Mouse (Mus musculus) B cell, adult 2 months (primary cell): Measurements from ENCODE around the gene Gcn1l1.
"Not testable (repeated sequence)": the region's sequence is repeated elsewhere in the genome, so short reads cannot be mapped to it uniquely, and the experiment has no call there.

ENCODE experiments used
- DNase-seq, 2 experiments: peaks; one replicate each; pipeline ENCODE4 v3.0.0; 2022

Gene Gcn1l1

DNA sequence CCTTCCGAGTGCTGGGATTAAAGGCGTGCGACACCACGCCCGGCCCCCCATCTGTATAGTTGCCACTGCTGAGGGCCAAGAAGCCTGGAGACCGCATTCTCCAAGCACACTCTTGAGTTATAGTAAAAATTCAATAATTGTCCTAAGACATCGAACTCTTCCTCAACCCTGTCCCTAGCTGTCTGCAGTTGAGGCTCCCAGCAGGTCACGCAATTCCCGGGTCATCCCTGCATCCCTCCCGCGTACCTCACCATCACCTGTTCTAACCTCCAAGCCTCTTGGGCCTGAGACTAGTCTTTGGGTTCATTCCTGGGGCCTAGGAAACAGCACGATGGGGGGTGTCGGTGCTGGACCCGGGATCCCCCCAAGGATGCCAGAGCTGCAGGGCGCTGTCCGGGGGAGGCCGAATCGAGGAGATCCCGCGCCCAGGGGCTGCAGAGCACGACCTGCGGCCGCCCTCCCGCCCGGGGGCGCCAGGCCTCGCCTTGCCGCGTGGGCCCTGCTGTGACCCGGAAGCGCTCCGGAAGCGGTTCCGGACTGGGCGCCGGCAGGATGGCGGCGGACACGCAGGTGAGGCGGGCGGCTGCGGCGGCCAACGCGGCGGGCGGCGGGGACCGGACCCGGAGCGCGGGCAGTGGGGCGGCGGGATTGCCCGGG, at the start of gene Gcn1l1:
Gene Gcn1l1, plus strand, starts transcription at position 518 of the 657 bp plus-strand sequence.
- DNase-seq: peak; percentile 77 to 84

- DNase-seq: peak; percentile 81 to 84
These were observed 48.8 kb upstream of the Gcn1l1 start for GRCm38 (mm10) chr5:115516081-115516907.

- no peak for DNase-seq
These were observed 48.1 kb upstream of the Gcn1l1 start for GRCm38 (mm10) chr5:115516908-115517307.

- peak; percentile 23 to 27 for DNase-seq
These were observed 47.6 kb upstream of the Gcn1l1 start for GRCm38 (mm10) chr5:115517501-115517900.

- not testable (repeated sequence) for DNase-seq
These were observed 46.8 kb upstream of the Gcn1l1 start for GRCm38 (mm10) chr5:115518214-115518613.

GRCm38 (mm10) chr5:115520325-115520869, 44.7 kb upstream of the Gcn1l1 start:
- no peak for DNase-seq

DNA sequence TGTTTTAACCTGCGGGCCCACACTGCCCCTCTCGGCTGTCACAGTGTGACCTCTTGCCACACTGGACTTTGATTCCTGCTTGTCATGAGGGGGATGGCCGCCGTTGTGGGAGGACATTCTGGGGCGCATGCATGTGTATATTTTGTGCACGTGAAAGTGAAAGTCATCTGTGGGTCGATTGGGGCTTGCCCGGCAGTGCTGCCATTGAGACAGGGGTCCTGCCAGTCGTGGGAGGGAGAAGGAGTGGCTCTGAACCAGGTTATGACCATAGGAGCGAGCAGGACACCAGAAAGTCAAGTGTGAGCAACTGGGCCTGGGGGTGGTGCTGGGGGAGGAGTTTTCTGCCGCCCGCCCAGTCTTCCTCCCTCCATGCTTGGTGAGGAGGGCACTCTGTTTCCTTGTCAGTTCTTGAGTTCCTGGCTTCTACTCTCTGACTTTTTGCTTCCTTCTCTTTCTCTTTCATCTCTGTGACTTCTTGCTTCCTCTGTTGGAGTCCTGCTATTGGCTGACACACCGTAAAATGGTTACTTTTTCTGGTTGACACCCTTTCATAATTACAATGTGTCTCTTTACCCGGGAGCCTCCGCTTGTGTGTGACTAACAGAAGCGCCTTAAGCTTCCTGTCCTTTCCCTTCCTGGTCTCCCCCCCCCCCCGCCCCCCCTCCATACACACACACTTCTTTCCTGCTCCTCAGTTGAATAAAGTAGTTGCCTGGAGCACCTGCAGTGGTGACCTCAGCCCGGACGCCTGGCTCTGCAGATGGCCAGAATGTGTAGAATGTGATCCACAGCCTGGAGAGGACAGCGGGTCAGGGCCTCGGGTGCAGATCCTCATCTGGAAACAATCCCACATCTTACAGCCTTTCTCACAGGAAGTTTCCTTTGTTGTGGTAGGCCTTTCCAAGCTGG, 43.2 kb upstream of the Gcn1l1 start:
- DNase-seq: peak; percentile 63 to 64

GRCm38 (mm10) chr5:115522531-115522930, 42.5 kb upstream of the Gcn1l1 start:
- no peak for DNase-seq

DNA sequence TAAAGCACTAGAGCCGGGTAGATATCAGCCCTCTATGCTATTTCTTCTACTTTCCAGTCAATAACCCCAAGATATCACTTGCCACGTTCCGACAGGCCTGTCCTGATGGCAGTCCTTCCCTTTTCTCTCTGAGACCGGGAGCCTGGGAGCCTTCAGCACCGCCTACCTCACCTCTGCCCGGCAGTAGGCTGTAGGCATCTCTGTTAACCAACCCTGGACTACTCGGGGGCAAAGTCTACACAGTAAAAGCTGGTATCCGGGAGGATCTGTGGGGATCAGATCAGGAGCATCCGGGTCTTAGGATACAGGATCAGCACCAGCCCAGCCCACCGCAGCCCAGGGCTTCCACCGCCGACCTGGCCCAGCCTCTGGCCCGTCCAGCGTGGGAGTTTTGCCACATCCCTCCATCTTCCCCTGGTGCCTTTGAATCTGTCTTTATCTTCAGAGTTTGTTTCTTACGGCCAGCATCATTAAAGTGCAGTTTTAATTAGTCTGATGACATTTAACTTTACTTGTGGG, 42.0 kb upstream of the Gcn1l1 start:
- DNase-seq: no peak

- DNase-seq: no peak
These were observed 41.1 kb upstream of the Gcn1l1 start for GRCm38 (mm10) chr5:115523971-115524370.

GRCm38 (mm10) chr5:115524471-115524870, 40.6 kb upstream of the Gcn1l1 start:
- DNase-seq: no peak

- no peak for DNase-seq
These were observed 39.6 kb upstream of the Gcn1l1 start for GRCm38 (mm10) chr5:115525416-115525815.

DNA sequence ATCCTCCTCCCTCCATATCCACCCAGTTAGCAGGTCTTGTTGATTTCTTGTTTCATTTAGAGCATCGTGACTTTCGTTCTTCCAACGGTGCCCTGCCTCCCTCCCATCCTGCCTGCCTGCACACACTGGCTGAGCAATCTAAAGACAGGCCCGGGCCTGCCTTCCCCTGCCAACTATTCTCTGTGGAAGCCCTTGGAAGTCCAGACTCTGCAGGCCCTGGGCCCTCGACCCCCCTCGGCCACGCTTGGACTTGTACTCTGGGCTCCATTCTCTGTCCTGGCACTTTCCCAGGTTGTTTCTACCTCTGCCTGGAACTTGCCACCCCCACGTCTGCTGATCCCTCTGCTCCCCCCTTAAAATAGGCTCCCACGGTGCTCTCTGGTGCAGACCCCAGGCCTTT, 39.1 kb upstream of the Gcn1l1 start:
- DNase-seq: no peak

DNA sequence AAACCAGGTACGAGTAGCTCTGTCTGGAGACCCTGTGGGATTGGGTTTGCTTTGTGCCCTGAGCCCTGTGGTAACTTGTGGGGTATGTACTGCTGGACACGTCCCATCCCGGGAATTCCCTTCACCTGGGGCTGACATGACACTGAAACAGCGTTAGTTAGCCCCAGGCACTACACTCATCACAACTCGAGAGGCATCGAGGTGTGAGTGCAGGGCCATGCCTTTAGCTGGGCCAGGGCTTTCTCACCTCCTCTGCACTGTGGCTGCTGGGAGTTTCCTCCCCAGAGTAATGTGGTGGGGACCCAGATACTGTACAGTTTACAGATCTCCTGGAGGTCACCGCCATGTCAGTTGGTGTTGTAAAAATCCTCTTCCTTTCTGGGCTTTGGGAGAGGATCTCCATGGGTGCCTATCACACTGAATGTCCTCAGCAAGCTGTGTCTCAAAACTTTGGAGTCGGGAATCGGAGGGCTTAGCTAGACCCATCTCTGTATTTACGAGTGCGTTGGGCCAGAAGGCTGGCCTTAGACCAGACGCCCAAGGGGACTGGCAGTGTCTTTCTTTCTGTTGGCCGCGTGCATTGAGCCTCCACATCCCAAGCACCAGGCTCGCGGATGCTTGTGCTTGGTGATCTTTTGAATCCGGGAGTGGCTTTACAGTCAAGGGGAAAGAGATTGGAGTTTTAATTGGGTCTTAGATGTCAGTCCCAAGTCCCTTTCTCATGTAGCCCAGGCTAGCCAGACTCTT, 38.4 kb upstream of the Gcn1l1 start:
- DNase-seq: no peak

- DNase-seq: no peak
These were observed 36.9 kb upstream of the Gcn1l1 start for GRCm38 (mm10) chr5:115528128-115528527.

DNA sequence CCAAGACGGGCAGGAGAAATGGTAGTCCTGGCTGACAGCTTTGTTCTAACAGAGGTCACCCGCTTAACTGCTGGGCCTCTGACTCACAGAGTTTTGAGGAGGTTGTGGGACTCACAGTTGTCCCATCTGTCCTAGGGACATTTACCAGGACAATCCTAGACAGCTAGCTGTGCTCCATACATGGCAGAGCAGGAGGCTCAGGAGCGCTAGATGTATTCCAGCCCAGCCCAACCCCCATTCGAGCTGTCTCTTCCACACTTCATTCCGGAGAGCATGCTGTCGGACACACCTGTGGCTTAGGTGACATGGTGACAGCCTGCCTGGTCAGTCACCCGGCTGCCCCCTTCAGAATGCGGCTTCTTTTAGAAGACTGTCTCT, 35.7 kb upstream of the Gcn1l1 start:
- no peak for DNase-seq

DNA sequence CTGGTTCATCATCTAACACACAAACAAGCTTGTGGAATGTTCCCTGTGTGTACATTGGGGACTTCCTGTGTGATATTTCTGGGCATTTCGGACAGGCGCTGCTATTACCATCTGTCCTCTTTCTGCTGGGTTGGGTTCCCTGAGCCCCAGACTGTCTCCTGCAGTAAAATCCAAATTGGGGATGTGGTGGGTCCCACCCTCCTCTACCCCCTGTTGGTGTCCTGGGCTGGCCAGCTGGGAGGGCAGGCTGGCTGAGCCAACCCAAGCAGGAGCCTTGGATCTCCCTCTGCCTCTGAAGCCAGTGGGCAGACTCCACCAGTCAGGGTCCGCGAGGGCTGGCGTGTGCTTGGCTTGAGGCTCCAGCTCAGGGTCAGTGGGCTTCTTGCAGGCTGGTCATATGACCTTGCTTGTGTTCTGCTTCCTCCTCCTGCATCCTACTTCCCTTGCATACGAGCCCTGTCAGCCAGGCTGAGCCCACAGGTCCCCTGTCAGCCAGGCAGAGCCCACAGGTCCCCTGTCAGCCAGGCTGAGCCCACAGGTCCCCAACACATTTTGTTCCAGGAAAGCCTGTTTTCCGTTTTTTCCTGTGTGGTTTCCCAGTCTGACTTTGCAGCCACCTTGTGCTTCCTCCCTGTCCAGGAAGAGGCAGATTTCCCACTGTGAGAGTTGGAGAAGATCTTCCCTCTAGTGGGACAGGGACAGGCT, 35.2 kb upstream of the Gcn1l1 start:
- DNase-seq: no peak

GRCm38 (mm10) chr5:115530447-115530809, 34.6 kb upstream of the Gcn1l1 start:
- no peak for DNase-seq

DNA sequence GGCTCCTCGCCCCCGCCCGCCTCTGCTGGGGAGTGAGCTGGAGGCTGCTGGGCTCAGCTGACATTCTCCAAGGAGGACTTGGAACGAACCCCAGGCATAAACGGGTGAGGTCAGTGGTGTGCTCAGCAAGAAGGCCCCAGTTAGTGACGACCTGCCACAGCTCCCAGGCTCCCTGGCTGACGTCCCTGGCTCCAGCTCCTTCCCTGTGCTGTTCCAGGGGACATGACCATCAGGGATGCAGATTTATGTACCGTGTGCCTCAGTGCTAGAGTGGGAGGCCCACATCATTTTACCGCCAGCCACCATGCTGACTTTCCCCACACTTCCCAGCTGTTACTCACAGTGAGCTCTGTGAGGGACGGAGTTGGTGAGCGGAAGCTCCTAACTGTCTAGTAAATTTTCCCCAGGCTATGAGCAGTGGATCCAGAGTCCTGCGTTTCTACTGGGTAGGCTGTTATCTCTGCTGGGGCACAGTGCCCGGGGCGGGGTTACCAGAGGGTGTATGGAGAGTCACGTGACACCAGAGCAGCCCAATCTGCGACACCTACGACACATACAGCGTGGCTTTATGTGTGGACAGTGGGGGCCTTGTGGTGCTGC, 33.3 kb upstream of the Gcn1l1 start:
- no peak for DNase-seq

DNA sequence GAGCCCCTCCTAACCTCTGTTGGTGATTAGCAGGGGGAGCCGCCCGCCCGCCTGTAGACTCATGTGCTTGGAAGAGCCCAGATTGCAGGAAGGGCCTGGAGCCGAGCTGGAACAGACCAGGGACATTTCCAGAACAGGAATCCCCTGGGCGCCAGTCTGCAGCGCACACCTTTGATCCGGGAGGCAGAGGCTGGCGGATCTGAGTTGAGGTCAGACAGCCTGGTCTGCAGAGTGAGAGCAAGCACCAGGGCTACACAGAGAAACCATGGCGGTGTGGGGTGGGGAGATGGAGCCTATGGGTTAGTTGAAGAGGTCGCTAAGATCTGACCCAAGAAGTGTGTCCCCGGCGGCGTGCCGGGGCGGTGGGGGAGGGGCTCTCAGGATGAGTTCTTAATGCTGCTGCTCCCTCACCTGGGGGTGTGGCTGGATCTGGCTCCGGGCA, 30.7 kb upstream of the Gcn1l1 start:
- DNase-seq: no peak

- DNase-seq: peak; percentile 35 to 41
These were observed 30.2 kb upstream of the Gcn1l1 start for GRCm38 (mm10) chr5:115534856-115535255.
